Mouse (Mus musculus): Measurements from ENCODE around the gene Slc2a13. TPM values are rescaled to one million over a fixed set of nuclear protein-coding genes. Genes with fewer than 3 reads are reported as not detected.
A peak's percentile ranks its signal among the peaks of the same experiment; 100 is the strongest.

Slc2a13 gene
- polyA plus RNA-seq, 1 experiment = 18.2 TPM

DNA sequence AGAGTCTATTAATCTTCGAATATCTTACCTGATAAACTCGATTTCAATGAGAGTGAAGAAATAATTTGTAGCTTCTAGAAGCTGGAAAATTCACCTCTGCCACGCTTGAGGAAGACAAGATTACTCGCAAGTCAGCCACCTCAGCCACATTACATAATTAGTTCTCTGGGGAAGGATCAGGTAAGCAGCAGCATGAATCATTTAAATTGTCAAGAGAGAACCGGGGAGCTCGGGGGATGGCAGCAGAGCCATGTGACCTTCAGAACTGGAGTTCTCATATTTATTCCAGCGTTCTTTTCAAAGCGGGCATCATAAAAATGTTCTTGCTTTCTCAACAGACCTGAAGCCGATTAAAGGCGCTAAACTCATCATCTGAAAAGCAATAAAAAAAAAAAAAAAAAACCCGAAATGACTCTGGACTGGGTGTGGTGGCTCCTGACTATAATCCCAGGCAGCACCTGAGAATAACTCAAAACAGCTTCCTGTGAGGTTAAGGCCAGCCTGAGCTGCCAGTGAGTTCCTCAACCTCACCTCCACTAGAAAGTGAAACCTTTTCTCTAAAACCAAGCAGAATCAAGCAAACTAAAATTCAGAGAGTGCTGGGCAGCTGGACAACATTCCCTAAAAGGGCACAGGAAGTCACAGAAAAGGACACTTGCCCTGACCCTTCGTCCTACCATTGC lies 24.3 kb downstream of the Slc2a13 start:
- Histone ChIP-seq H3K27ac (ENCODE audit: insufficient read depth, low read length) (no peak overlapping the region), H3K4me3 (replicated peaks; ENCODE audit: insufficient read depth, low read depth, low read length) (no peak overlapping the region), H3K27me3 (ENCODE audit: control insufficient read depth, insufficient read depth, low read length) (no peaks in the 10 kb centered on the region), H3K4me1 (ENCODE audit: control insufficient read depth, insufficient read depth, low read length) (no peaks in the 10 kb centered on the region)
- 70% methylated on average over 12 of the region's 12 CpGs for WGBS
- no peak for TF ChIP-seq CTCF (IDR thresholded peaks at IDR 0.05; ENCODE audit: borderline replicate concordance, insufficient read depth, low read depth, low read length)
- TF ChIP-seq POLR2A (IDR thresholded peaks at IDR 0.05; ENCODE audit: borderline replicate concordance, insufficient read depth, low read length) = no peak
- peak; percentile 9 to 30 for DNase-seq

DNA sequence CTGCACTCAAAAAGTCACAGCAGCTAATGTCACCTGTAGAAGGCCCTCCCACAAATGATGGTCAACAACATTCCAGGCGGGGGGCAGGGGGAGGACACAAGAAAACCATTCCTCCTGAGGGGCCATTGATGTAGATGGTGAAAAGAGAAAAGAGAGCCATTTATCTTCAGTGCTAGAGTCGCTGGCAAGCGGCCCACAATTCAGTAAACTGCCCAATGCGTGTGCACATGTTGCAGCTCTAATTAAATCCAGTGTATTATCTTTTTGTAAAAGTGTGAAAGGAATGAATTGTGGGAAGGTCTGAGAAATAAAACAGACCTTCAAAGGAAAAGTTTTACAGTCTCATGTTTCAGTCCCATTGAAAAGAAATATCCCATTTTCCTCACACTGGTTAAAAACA lies 28.5 kb downstream of the Slc2a13 start:
- WGBS = 74% methylated on average over 4 of the region's 4 CpGs
- no peak overlapping the region for H3K27ac ChIP-seq (ENCODE audit: insufficient read depth, low read length)
- no peaks in the 10 kb centered on the region for H3K27me3 ChIP-seq (ENCODE audit: control insufficient read depth, insufficient read depth, low read length)
- TF ChIP-seq POLR2A (IDR thresholded peaks at IDR 0.05; ENCODE audit: borderline replicate concordance, insufficient read depth, low read length) = no peak
- TF ChIP-seq CTCF (IDR thresholded peaks at IDR 0.05; ENCODE audit: borderline replicate concordance, insufficient read depth, low read depth, low read length) = no peak
- peak in 1 of 2 experiments; percentile 9 for DNase-seq
- H3K4me1 ChIP-seq (ENCODE audit: control insufficient read depth, insufficient read depth, low read length) = no peaks in the 10 kb centered on the region
- H3K4me3 ChIP-seq (replicated peaks; ENCODE audit: insufficient read depth, low read depth, low read length) = no peak overlapping the region

DNA sequence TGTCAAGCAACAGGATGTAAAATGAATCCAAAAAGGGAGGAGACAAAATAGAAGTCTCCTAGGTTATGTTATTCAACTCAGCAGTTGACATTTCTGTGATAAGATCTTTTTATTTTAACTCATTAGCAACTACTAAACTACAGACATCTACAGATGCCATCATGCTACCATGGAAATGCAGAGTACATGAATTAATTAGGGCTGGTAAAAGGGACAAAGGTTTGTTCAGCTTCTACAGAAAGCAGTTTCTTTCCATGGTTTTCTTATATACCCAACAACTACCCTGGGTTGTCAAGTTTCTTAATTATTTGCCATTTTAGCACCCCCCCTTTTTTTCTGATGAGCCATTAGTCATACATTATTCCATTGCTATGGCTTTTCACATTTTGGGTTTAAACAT lies 34.6 kb downstream of the Slc2a13 start:
- TF ChIP-seq POLR2A (IDR thresholded peaks at IDR 0.05; ENCODE audit: borderline replicate concordance, insufficient read depth, low read length) = no peak
- no peak for TF ChIP-seq CTCF (IDR thresholded peaks at IDR 0.05; ENCODE audit: borderline replicate concordance, insufficient read depth, low read depth, low read length)
- Histone ChIP-seq H3K4me3 (replicated peaks; ENCODE audit: insufficient read depth, low read depth, low read length) (no peak overlapping the region), H3K27me3 (ENCODE audit: control insufficient read depth, insufficient read depth, low read length) (no peaks in the 10 kb centered on the region), H3K4me1 (ENCODE audit: control insufficient read depth, insufficient read depth, low read length) (no peaks in the 10 kb centered on the region), H3K27ac (ENCODE audit: insufficient read depth, low read length) (no peak overlapping the region)
- DNase-seq = no peak

DNA sequence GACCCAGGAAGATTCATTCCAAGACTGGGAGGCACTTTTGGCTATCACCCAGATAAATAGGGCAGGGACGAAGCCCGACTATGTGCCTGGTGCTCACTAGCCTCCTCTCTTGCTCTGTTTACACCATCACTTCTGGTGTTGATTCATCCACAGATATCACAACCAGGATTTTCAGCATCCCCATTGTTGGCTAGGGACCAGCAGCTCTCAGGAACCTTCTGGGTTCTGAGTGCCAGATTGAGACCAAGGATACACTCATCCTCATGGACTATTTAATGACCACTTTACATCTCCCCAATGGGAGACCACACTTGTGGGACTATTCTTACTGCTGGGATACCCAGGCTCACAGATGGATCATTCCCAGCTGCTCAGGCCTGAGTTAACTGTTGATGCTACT lies 46.2 kb downstream of the Slc2a13 start:
- peak; percentile 50 to 51 for DNase-seq
- H3K4me1 ChIP-seq (ENCODE audit: control insufficient read depth, insufficient read depth, low read length) = peaks cover 20% of the 10 kb centered on the region
- no peak overlapping the region for H3K27ac ChIP-seq (ENCODE audit: insufficient read depth, low read length)
- 25% methylated on average over 2 of the region's 2 CpGs for WGBS
- TF ChIP-seq CTCF (IDR thresholded peaks at IDR 0.05; ENCODE audit: borderline replicate concordance, insufficient read depth, low read depth, low read length) = no peak
- TF ChIP-seq POLR2A (IDR thresholded peaks at IDR 0.05; ENCODE audit: borderline replicate concordance, insufficient read depth, low read length) = no peak
- no peak overlapping the region for H3K4me3 ChIP-seq (replicated peaks; ENCODE audit: insufficient read depth, low read depth, low read length)
- no peaks in the 10 kb centered on the region for H3K27me3 ChIP-seq (ENCODE audit: control insufficient read depth, insufficient read depth, low read length)

DNA sequence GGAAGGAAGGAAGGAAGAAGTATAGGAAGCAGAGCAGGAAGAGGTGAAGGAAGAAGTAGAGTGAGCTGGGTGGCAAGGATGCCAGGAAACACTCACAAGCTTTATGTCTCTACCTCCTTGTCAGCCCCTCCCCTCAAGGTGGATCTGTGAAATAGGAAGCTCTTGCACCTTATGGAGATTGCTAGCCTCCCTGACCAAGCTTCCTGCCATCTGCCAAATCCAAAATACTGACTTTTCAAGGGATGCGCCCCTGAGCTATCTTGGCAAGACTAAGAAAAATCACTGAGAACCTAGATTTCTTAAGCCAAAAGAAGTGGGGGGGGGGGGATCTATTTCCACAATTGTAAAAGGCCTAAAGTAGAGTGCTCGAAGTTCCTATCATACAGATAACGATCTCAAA lies 46.9 kb downstream of the Slc2a13 start:
- Histone ChIP-seq H3K27me3 (ENCODE audit: control insufficient read depth, insufficient read depth, low read length) (no peaks in the 10 kb centered on the region), H3K4me3 (replicated peaks; ENCODE audit: insufficient read depth, low read depth, low read length) (no peak overlapping the region), H3K27ac (ENCODE audit: insufficient read depth, low read length) (no peak overlapping the region), H3K4me1 (ENCODE audit: control insufficient read depth, insufficient read depth, low read length) (peaks cover 20% of the 10 kb centered on the region)
- 59% methylated on average over 3 of the region's 3 CpGs for WGBS
- DNase-seq = peak in 1 of 2 experiments; percentile 36
- no peak for TF ChIP-seq POLR2A (IDR thresholded peaks at IDR 0.05; ENCODE audit: borderline replicate concordance, insufficient read depth, low read length)
- TF ChIP-seq CTCF (IDR thresholded peaks at IDR 0.05; ENCODE audit: borderline replicate concordance, insufficient read depth, low read depth, low read length) = no peak

DNA sequence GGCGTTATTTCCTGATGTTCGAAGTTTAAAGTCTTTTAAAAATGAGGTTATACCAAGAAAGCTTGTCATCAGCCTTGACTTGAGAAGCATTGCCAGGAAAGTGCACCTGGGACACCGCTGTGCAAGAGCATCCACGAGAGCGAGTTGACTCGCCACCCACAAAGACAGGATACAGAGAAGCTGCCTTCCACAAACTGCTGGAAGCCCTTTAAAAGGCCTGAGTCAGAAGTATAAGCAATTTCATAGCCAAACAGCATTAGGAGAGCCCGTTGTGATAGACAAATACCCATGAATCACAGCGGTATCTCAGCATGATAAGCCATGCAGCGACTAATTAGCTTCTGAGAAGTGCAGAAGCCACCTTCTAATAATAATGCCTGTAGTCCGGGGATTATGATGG lies 48.6 kb downstream of the Slc2a13 start:
- H3K4me3 ChIP-seq (replicated peaks; ENCODE audit: insufficient read depth, low read depth, low read length) = no peak overlapping the region
- peak in 1 of 2 experiments; percentile 15 for DNase-seq
- no peaks in the 10 kb centered on the region for H3K27me3 ChIP-seq (ENCODE audit: control insufficient read depth, insufficient read depth, low read length)
- peaks cover 22% of the 10 kb centered on the region for H3K4me1 ChIP-seq (ENCODE audit: control insufficient read depth, insufficient read depth, low read length)
- H3K27ac ChIP-seq (ENCODE audit: insufficient read depth, low read length) = no peak overlapping the region
- 38% methylated on average over 10 of the region's 10 CpGs for WGBS
- TF ChIP-seq POLR2A (IDR thresholded peaks at IDR 0.05; ENCODE audit: borderline replicate concordance, insufficient read depth, low read length) (no peak), CTCF (IDR thresholded peaks at IDR 0.05; ENCODE audit: borderline replicate concordance, insufficient read depth, low read depth, low read length) (no peak)

DNA sequence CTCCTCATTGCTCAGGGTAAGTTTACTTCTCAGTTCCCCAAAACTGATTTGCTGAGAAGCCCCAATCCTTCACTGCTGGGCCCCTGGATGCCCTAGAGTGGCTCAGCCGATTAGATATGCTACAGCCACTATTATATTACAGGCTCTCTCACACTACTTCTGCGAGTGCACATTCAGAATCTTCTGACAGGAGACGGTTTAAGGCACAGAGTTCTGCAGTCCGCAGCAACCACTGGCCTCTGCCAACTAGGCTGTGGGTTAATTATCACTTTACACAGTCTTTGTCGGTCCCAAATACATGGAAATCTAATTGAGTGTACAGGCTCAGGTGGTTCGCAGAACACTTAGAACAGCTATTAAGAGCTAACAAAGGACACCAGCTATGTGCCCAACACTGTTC lies 69.8 kb downstream of the Slc2a13 start:
- no peak overlapping the region for H3K27ac ChIP-seq (ENCODE audit: insufficient read depth, low read length)
- WGBS = 53% methylated on average over 6 of the region's 6 CpGs
- H3K4me3 ChIP-seq (replicated peaks; ENCODE audit: insufficient read depth, low read depth, low read length) = no peak overlapping the region
- H3K27me3 ChIP-seq (ENCODE audit: control insufficient read depth, insufficient read depth, low read length) = no peaks in the 10 kb centered on the region
- TF ChIP-seq POLR2A (IDR thresholded peaks at IDR 0.05; ENCODE audit: borderline replicate concordance, insufficient read depth, low read length) = no peak
- TF ChIP-seq CTCF (IDR thresholded peaks at IDR 0.05; ENCODE audit: borderline replicate concordance, insufficient read depth, low read depth, low read length) = no peak
- H3K4me1 ChIP-seq (ENCODE audit: control insufficient read depth, insufficient read depth, low read length) = peaks cover 4% of the 10 kb centered on the region; the same call in 1 of the 2 replicates
- DNase-seq = no peak

DNA sequence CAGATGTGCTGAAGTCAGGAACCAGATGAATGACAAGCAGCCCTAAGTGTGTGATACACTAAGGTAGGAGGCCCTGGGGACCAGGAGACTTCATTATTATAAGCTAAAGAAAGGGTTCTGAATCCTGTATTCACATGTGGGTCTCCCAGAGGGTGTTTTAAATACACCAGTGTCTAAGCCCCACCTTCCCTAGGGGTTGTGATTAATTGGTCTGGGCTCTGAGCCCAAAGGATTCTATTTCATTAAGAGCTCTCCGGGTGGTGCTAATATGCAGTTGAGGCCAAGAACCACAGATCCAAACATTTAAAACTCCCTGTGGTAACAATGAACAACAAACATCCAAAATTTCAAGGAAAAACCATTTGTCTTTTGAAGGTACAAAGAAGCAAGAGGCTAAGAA lies 70.4 kb downstream of the Slc2a13 start:
- no peak overlapping the region for H3K4me3 ChIP-seq (replicated peaks; ENCODE audit: insufficient read depth, low read depth, low read length)
- H3K4me1 ChIP-seq (ENCODE audit: control insufficient read depth, insufficient read depth, low read length) = peaks cover 4% of the 10 kb centered on the region; the same call in 1 of the 2 replicates
- no peak overlapping the region for H3K27ac ChIP-seq (ENCODE audit: insufficient read depth, low read length)
- no peaks in the 10 kb centered on the region for H3K27me3 ChIP-seq (ENCODE audit: control insufficient read depth, insufficient read depth, low read length)
- DNase-seq = peak in 1 of 2 experiments; percentile 53
- WGBS = 12% methylated on average over 1 of the region's 1 CpGs
- no peak for TF ChIP-seq CTCF (IDR thresholded peaks at IDR 0.05; ENCODE audit: borderline replicate concordance, insufficient read depth, low read depth, low read length)
- TF ChIP-seq POLR2A (IDR thresholded peaks at IDR 0.05; ENCODE audit: borderline replicate concordance, insufficient read depth, low read length) = no peak

Data from cerebellum, adult 2 months (tissue).